Mouse (Mus musculus): ENCODE measurements around the gene Slc33a1. TPM values are rescaled to one million over a fixed set of nuclear protein-coding genes. Genes with fewer than 3 reads are reported as not detected.

Gene Slc33a1
- total RNA-seq (2012; rRNA removed) (18.5 and 20.1 TPM in 2 replicates), total RNA-seq (2014; rRNA removed) (25.8 and 29.5 TPM in 2 replicates), polyA plus RNA-seq (2012; ENCODE audit: insufficient read length, low read depth) (10.8 and 12.5 TPM in 2 replicates)

- Histone ChIP-seq H3K27ac (ENCODE audit: insufficient read depth, low read depth) (peak within 1 kb of the TSS; percentile 60), H3K27me3 (replicated peaks) (no peaks in the 10 kb centered on the region), H3K36me3 (replicated peaks in 1 of 2; ENCODE audit: control insufficient read depth in 1 of 2, insufficient read depth in 1 of 2, low read length in 1 of 2) (peaks cover 0 to 10% of the 10 kb centered on the region in 2 experiments), H3K4me2 (ENCODE audit: insufficient read depth, low read depth, poor library complexity, severe bottlenecking) (peak within 1 kb of the TSS; percentile 90), H3K4me1 (ENCODE audit: control insufficient read depth in 1 of 2, insufficient read depth in 2 of 2) (peaks cover 0 to 18% of the 10 kb centered on the region in 2 experiments; a peak in 3 of 4 replicates), H3K79me2 (replicated peaks; ENCODE audit: control insufficient read depth, extremely low read depth, insufficient read depth, poor library complexity, severe bottlenecking) (peaks cover 22% of the 10 kb centered on the region), H3K4me3 (replicated peaks in 1 of 3; ENCODE audit: low read depth in 2 of 3, low read length in 2 of 3, poor library complexity in 1 of 3) (peak within 1 kb of the TSS; percentile 83 to 96 (median 85)), H3K9me3 (replicated peaks; ENCODE audit: low read length) (no peaks in the 10 kb centered on the region), H3K9ac (ENCODE audit: insufficient read depth, low read depth) (peak within 1 kb of the TSS; percentile 78)
- DNase-seq (ENCODE audit: extremely low read depth): peak; percentile 100
- in situ Hi-C loops (cut with MboI; ENCODE audit: low pct_ligation_motif_present, low pct_unique_long_range_greater_than_20kb, low sequenced_read_pairs): no loop called here
- dilution Hi-C loops (cut with MboI; ENCODE audit: extremely low pct_ligation_motif_present, extremely low pct_unique_long_range_greater_than_20kb, low sequenced_read_pairs): no loop called here
- TF ChIP-seq POLR2AphosphoS2 (IDR thresholded peaks at IDR 0.05; ENCODE audit: low read depth, low read length) (peak; percentile 42; the same call in 1 of the 2 replicates), USF1 (IDR thresholded peaks at IDR 0.05; ENCODE audit: low read depth, low read length) (peak; percentile 93), TCF12 (IDR thresholded peaks at IDR 0.05; ENCODE audit: low read depth, low read length) (peak; percentile 90), JUN (IDR thresholded peaks at IDR 0.05; ENCODE audit: insufficient read depth, low read depth, low read length) (no peak), USF2 (conservative IDR thresholded peaks at IDR 0.05; ENCODE audit: low read depth, low read length) (peak; percentile 93), NELFE (IDR thresholded peaks at IDR 0.05; ENCODE audit: low read depth, low read length) (peak; percentile 42), KAT2A (IDR thresholded peaks at IDR 0.05; ENCODE audit: insufficient replicate concordance, low read length) (peak; percentile 95), ZNF384 (IDR thresholded peaks at IDR 0.05; ENCODE audit: low read depth, low read length) (no peak), GABPA (IDR thresholded peaks at IDR 0.05; ENCODE audit: insufficient replicate concordance, low read depth, low read length) (peak; percentile 25; the same call in 1 of the 2 replicates), MEF2A (IDR thresholded peaks at IDR 0.05; ENCODE audit: borderline replicate concordance, low read depth, low read length) (peak; percentile 91), EP300 (IDR thresholded peaks at IDR 0.05; ENCODE audit: low read length) (no peak), ETS1 (conservative IDR thresholded peaks at IDR 0.05; ENCODE audit: low read depth, low read length) (peak; percentile 61), UBTF (IDR thresholded peaks at IDR 0.05; ENCODE audit: low read depth, low read length) (peak; percentile 59; the same call in 1 of the 2 replicates), POLR2A (IDR thresholded peaks at IDR 0.05; ENCODE audit: low read depth, low read length) (peak; percentile 79), SIN3A (IDR thresholded peaks at IDR 0.05; ENCODE audit: low read length) (peak; percentile 90), TBP (conservative IDR thresholded peaks at IDR 0.05; ENCODE audit: low read depth, low read length) (no peak; the same call in 1 of the 2 replicates), MXI1 (IDR thresholded peaks at IDR 0.05; ENCODE audit: low read depth, low read length) (peak; percentile 74; the same call in 1 of the 2 replicates), CHD2 (IDR thresholded peaks at IDR 0.05; ENCODE audit: low read length) (peak; percentile 55; the same call in 1 of the 2 replicates), MYC (IDR thresholded peaks at IDR 0.05; ENCODE audit: low read depth, low read length) (peak; percentile 98), SMC3 (IDR thresholded peaks at IDR 0.05; ENCODE audit: low read depth, low read length) (no peak), MAX (IDR thresholded peaks at IDR 0.05; ENCODE audit: low read length) (peak; percentile 98), NRF1 (IDR thresholded peaks at IDR 0.05; ENCODE audit: low read depth, low read length) (peak; percentile 97), HCFC1 (IDR thresholded peaks at IDR 0.05; ENCODE audit: low read depth, low read length) (peak; percentile 95), BHLHE40 (IDR thresholded peaks at IDR 0.05; ENCODE audit: low read depth, low read length) (peak; percentile 95), ELF1 (IDR thresholded peaks at IDR 0.05; ENCODE audit: low read depth, low read length) (peak; percentile 92), MAZ (IDR thresholded peaks at IDR 0.05; ENCODE audit: low read depth, low read length) (0 out of 2 replicates have a peak, but pooled peaks have one; percentile 27), ZMIZ1 (IDR thresholded peaks at IDR 0.05; ENCODE audit: low read depth, low read length) (no peak; the same call in 1 of the 2 replicates), IRF4 (IDR thresholded peaks at IDR 0.05; ENCODE audit: low read depth, low read length) (peak; percentile 86), E2F4 (IDR thresholded peaks at IDR 0.05; ENCODE audit: insufficient replicate concordance, low read depth, low read length) (peak; percentile 61; the same call in 1 of the 2 replicates)
These were observed at the start of gene Slc33a1 for GRCm38 (mm10) chr3:63964100-63964921. Gene Slc33a1, minus strand, starts transcription at chr3:63964768.
